Mouse (Mus musculus) layer of hippocampus, adult 9-11 months (tissue): Measurements from ENCODE around the gene B3gnt3.
A peak's percentile ranks its signal among the peaks of the same experiment; 100 is the strongest.
"Not testable (repeated sequence)": the region's sequence is repeated elsewhere in the genome, so short reads cannot be mapped to it uniquely, and the experiment has no call there.

ENCODE experiments used
- DNase-seq: peaks from one replicate; pipeline ENCODE4 v3.0.0; 2022

B3gnt3 gene

DNA sequence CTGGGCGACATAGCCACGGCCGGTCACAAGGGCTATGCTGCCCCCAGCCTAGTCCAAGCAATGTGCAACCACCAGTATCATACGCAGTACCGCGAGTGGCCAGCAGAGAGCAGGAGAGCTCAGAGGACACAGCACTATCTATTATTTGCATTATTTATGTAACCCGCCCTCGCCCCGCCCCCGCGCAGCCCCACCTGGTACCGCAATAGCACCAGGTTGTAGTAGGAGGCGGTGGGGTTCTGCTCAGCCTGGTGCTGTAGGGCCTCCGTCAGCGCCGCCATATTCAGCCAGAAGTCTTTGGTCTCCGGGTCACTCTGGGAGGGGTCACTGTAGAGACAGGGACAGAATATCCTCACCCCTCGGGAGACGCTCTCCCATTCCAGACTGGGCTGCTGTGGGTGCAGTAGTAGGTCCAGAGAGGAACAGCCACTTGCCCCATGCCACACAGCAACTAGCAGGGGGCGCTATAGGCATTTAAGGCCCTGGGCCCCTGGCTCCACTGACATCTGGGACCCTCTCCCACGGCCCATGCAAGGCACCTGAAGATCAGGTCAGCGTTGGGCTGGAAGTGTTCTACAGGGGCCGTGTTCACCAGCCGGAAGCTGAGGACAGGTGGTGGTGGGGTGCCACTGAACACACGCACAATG lies 8.3 kb upstream of the B3gnt3 start:
- DNase-seq, result peak; percentile 82

- DNase-seq, result no peak
Measured at GRCm38 (mm10) chr8:71709134-71709799, 7.7 kb upstream of the B3gnt3 start.

DNA sequence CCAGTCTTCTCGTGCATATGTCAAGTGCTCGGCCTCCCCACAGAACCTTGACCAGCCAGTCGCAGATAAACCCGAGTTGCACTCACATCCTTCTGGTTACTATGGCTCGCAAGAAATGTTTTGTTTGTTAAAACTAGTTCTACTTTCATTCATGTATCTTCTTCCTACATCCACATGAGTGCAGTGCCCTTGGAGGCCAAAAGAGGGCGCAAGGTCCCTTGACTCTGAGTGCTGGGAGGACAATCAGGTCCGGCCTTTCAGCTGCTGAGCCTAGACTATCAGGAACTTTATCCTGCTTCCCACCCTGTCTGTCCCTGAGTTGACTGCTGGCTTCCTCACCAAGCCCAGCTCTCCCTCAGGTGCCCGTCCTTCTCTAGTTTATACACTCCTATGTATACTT lies 6.3 kb upstream of the B3gnt3 start:
- DNase-seq, result no peak

DNA sequence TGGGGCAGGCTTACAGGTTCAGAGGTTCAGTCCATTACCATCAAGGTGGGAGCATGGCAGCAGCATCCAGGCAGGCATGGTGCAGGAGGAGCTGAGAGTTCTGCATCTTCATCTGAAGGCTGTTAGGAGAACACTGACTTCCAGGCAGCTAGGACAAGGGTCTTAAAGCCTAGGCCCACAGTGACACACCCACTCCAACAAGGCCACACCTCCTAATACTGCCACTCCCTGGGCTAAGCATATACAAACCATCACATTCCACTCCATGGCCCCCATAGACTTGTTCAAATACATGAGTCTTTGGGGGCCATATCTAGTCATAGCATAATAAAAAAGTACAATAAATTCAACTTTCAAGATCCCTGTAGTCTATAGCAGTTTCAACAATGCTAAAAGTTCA lies 1.8 kb upstream of the B3gnt3 start:
- not testable (repeated sequence) for DNase-seq

- DNase-seq, result no peak
Measured at GRCm38 (mm10) chr8:71702923-71703322, 1.3 kb upstream of the B3gnt3 start.

DNA sequence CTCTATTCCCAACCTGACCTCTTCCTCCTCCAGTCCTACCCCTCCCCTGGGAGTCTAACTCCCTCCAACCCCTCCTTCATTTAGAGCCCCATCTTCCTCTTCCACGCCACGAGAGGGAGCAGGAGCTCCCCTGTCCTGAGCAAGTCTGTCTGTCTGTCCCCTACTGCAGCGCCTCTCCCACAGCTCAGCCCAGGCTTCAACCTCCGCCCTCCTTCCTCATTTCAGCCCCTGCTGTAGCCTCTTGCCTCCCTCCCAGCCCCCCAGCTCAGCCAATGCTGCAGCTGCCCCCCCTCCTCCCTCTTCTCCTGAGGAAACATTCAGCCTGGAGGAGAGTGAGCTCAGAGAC lies 471 bp upstream of the B3gnt3 start:
- DNase-seq, result no peak

DNA sequence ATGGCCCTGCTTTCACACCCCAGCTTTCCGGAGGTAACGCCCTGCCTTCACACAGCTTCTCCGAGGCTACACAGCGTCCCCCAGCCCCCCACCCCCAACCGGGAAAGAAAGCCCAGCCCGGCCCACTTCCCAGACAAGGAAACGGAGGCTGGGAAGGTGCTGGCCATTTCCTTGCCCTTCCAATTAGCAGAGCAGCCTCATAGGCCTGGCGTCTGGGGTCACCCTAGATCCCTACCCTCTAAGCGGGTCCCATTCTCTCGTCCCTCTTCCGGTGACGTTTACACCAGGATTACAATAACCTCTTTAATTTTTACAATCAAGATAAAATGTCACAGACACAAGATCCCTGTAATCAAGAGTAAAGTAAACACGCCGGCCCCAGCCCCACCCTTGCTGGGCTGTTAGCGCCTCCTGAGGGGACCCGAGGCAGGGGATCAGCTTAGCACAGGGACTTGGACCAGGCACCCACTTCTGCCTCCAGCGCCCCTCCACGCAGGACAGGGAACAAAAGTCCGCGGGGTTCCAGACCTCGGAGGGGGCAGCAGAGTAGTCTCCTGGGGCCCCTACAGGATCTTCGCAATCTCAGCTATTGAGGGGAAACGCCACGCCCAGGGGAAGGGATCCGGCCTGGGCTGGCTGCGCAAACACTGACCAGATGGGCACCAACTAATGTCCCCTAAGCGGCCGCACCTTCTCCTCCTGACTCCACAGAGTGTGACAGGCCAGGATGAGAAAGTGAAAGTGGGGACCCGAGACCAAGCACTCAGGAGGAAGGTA lies 908 bp downstream of the B3gnt3 start:
- no peak for DNase-seq

- not testable (repeated sequence) for DNase-seq
Measured at GRCm38 (mm10) chr8:71695456-71695855, 6.1 kb downstream of the B3gnt3 start.

DNA sequence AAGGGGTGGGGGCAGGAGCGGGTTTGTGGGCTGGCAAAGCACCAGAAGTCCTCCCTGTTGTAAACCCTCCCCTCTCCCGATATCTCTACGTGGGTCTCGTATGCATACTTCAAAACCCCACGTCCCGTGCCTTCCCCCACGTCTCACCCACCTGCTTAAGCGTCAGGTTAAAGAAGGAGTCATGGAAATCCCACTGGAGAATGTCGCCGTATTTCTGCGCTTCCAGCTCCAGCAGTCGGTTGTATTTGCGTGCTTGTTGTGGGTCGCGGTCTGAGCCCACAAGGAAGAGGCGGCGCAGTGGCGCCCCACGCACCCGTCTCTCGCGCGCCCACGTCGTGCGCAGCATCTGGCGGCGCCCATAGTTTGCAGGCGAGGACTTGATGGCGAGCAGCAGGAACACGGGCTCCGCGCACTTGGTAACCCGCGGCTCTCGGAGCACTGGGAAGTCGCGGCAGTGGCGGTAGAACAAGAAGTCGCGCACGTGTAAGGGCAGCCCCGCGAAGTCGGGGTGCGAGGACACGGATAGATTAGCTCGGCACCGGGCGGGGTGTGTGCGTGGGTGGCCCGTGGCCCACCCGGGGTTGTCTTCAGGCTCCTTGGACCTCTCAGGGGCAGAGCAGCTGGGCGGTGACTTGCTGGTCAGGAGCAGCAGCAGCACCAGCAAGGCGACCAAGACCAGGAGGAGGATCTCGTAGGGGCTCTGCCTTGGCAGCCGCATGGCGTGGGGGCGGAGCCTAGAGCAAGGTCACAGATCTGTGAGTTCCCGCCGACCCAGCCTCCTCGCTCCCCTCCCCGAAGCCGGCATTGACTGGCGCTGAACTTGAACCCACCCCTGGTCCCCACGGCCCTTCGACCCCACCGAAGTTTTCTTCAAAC lies 8.2 kb downstream of the B3gnt3 start:
- no peak for DNase-seq

GRCm38 (mm10) chr8:71692509-71692908 lies 9.1 kb downstream of the B3gnt3 start:
- DNase-seq, result no peak

- DNase-seq, result no peak
Measured at GRCm38 (mm10) chr8:71689028-71689427, 12.6 kb downstream of the B3gnt3 start, which contains the start of gene Insl3. Gene Insl3, plus strand, starts transcription at chr8:71689214.

DNA sequence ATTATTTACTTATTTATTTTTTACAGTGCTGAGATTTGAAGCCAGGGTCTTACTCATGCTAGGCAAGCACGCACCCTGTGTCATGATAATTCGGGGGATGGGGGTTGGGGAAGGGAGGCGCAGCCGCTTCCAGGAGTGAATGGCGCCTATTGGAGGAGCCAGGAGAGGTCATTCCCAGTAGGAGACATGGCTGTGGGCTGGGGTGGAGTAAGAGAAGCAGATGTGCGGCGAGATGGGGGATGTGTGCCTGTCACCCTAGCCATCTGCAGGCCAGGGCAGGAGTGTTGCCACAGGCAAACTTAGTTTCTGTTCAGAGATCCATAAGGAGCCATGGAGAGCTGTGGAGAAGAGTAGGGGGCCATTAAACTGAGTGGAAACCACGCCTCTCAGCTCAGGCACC lies 14.0 kb downstream of the B3gnt3 start:
- DNase-seq, result no peak

- no peak for DNase-seq
Measured at GRCm38 (mm10) chr8:71686143-71686734, 15.3 kb downstream of the B3gnt3 start.

DNA sequence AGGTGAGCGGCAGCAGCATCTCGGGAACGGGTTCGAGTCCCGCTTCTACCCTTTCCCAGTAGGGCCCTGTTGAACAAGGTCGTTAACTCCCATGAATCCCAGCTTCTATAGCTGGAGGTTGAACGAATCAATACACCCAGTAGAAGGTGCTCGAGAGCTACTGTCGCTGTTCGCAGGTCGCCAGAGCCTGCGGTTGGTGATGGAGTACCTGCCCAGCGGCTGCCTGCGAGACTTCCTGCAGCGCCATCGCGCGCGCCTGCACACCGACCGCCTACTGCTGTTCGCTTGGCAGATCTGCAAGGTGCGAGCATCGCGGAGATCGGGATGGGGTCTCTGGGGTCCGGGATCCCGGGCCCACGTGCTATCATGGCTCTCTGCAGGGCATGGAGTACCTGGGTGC lies 16.0 kb downstream of the B3gnt3 start:
- no peak for DNase-seq

DNA sequence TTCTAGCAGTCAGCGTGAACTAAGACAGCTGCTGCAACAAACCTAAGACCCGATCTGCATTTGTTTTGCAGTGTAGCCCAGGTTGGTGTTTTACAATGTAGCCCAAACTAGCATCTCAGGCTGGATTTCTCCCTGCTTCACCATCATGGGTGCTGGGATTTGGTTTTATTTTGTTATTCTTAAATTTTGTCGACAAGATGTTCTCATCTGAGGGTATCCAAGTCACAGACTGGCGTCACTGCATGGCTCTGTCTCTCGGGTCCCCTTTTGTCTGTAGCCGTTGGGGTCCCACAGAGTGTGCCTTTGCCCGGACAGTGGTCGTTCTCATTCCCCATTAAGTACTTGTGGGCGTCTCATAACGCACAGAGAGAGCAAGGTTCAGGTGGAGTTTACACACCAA lies 16.9 kb downstream of the B3gnt3 start:
- no peak for DNase-seq

- no peak for DNase-seq
Measured at GRCm38 (mm10) chr8:71682832-71683231, 18.8 kb downstream of the B3gnt3 start.

DNA sequence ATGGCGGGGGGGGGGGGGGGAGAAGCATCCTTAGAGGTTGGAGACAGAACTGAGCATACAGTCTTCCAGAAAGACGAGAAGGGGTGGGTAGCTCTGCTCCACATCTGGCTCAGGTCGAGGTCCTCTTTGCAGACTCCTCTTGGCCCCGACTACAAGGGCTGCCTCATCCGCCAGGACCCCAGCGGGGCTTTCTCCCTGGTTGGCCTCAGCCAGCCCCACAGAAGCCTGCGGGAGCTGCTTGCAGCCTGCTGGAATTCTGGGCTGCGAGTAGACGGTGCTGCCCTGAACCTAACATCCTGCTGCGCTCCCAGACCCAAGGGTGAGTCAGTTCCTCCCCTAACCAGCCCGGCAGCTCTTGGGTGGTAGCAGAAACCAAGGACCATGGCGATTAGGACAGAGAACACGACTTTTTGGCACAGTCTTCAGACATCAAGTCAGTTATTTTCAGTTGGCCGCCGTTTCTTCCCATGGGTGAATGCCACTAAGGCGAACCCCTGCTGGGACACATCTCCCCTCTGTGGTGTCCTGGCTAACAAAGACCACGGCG lies 20.1 kb downstream of the B3gnt3 start:
- DNase-seq, result no peak

- DNase-seq, result no peak
Measured at GRCm38 (mm10) chr8:71680471-71680870, 21.1 kb downstream of the B3gnt3 start.

DNA sequence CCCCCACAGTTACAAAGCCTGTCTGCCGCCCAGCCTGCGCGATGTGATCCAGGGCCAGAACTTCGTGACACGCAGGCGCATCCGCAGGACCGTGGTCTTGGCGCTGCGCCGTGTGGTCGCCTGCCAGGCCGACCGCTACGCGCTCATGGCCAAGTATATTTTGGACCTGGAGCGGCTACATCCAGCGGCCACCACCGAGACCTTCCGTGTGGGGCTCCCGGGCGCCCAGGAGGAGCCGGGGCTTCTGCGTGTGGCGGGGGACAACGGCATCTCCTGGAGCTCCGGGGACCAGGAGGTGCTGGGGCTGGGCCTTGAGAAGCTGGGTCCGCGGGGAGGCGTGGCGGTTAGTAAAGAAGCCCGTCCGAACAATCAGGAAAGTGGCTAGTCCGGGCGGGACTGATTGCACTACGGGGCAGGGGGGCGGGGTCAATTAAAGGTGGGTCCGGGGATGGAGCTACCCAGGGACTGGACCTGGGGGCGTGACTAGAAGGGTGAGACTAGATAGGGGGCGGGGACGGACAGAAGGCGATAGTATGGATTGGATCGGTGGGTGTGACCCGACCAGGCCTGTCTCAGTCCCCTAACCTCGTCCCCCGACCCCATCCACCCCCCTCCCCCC lies 21.9 kb downstream of the B3gnt3 start:
- no peak for DNase-seq

DNA sequence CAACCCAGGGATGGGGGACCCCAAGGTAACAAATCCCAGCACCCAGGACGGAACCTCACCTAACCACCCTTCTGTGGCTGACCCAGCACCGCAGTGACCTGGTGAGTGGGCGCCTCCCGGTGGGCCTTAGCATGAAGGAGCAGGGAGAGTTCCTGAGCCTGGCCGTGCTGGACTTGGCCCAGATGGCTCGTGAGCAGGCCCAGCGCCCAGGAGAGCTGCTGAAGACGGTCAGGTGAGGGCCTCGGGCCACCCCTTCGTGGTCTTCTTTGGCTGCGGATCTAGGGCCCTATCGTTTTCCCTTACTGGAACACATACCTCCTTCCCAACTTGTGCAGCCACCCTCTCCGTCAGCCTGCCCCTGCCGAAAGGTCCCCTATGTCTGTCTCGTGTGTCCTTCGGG lies 22.5 kb downstream of the B3gnt3 start:
- no peak for DNase-seq

DNA sequence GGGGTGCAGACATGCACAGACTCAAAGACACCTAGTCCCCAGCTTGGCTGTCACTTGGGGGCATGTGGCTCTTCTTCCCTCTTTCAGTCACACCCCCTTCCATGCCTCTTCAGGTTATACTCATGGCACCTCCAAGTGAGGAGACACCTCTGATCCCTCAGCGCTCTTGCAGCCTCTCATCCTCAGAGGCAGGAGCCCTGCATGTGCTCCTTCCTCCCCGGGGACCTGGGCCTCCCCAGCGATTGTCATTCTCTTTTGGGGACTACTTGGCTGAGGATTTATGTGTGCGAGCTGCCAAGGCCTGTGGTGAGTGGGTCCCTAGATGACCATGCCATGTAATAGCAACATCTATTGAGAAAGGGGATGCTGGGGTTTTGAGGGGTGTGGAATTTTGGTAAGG lies 23.4 kb downstream of the B3gnt3 start:
- DNase-seq, result no peak

DNA sequence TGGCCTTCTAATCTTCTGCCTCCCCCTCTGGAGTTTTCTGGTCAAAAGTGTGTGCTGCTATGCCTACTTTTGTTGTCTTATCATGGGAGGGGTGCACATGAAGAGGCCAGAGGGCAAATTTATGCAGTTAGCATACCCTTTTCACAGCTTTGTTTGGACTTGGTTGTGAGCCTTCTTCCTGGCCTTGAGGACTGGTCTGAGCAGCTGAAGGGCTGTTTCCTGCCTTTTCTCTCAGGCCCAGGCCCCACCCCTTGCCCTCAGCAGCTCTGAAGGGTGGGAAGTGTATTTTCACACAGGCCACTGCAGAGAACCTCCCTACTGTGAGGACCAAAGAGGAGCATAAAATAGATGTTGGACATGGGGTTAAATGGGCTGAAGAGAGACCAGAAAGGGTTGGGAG lies 24.0 kb downstream of the B3gnt3 start:
- DNase-seq, result no peak
